Mouse (Mus musculus) stomach, embryonic 15.5 days (tissue): ENCODE data around the gene Defb22. TPM values are rescaled to one million over a fixed set of nuclear protein-coding genes. Genes with fewer than 3 reads are reported as not detected.

Experiments used
- ATAC-seq: fragments of 200-750 bp; cut with Nextera tagmentation; 2 replicates; pipeline ENCODE4 v1.8.0; 2017; ENCODE audit warnings: low read depth, moderate number of reproducible peaks, moderate TSS enrichment; ENCODE audit not compliant: insufficient read depth, low FRiP score
- H3K27ac ChIP-seq: fragments of 300-500 bp; sonication (generic); 2 replicates; pipeline ENCODE4 v1.5.1; 2015; ENCODE audit warnings: mild to moderate bottlenecking, inconsistent platforms
- H3K27me3 ChIP-seq: fragments of 300-500 bp; sonication (generic); replicated peaks from 2 replicates; pipeline ENCODE4 v1.6.1; 2015; ENCODE audit warnings: inconsistent platforms
- H3K36me3 ChIP-seq: fragments of 300-500 bp; sonication (generic); 2 replicates; pipeline ENCODE4 v1.6.1; 2015; ENCODE audit warnings: inconsistent platforms
- H3K4me1 ChIP-seq: fragments of 300-500 bp; sonication (generic); 2 replicates; pipeline ENCODE4 v1.6.1; 2015; ENCODE audit warnings: inconsistent platforms
- H3K4me2 ChIP-seq: fragments of 300-500 bp; sonication (generic); 2 replicates; pipeline ENCODE4 v1.6.1; 2015; ENCODE audit warnings: mild to moderate bottlenecking, inconsistent platforms
- H3K4me3 ChIP-seq: fragments of 300-500 bp; sonication (generic); replicated peaks from 2 replicates; pipeline ENCODE4 v1.5.1; 2015; ENCODE audit warnings: inconsistent platforms
- H3K9ac ChIP-seq: fragments of 300-500 bp; sonication (generic); 2 replicates; pipeline ENCODE4 v1.6.1; 2015; ENCODE audit warnings: inconsistent platforms
- H3K9me3 ChIP-seq: fragments of 300-500 bp; sonication (generic); 2 replicates; pipeline ENCODE4 v1.6.1; 2016; ENCODE audit warnings: inconsistent platforms
- WGBS: fragments of 180-500 bp; shearing (Covaris S2); methylation state at CpG from one replicate; pipeline ENCODE4 v1.1.7; 2015; 5-methylcytosine and 5-hydroxymethylcytosine counted together
- polyA plus RNA-seq: library from polyadenylated mRNA; unstranded; fragments of >200 nt; fragmentation: Nextera tagmentation; extraction: Ambion mirVana; gene quantifications from 2 replicates; pipeline ENCODE4 v1.2.1, GENCODE M21; 2015

Defb22 gene
- polyA plus RNA-seq, 1 experiment from 2014 or later = not detected

GRCm38 (mm10) chr2:152436983-152437860 lies 52.7 kb downstream of the Defb22 start:
- H3K4me2 ChIP-seq = peak overlapping the region; percentile 62
- ATAC-seq = peak; percentile 64
- 3% methylated on average over 23 of the region's 23 CpGs for WGBS
- H3K27ac ChIP-seq = no peak overlapping the region
- H3K27me3 ChIP-seq = no peaks in the 10 kb centered on the region
- H3K4me1 ChIP-seq = peaks cover 7% of the 10 kb centered on the region; the same call in 1 of the 2 replicates
- H3K36me3 ChIP-seq = no peaks in the 10 kb centered on the region
- no peak overlapping the region for H3K9ac ChIP-seq
- H3K9me3 ChIP-seq = no peaks in the 10 kb centered on the region
- H3K4me3 ChIP-seq = peak overlapping the region; percentile 26

GRCm38 (mm10) chr2:152436405-152436901 lies 53.5 kb downstream of the Defb22 start:
- WGBS = 68% methylated on average over 7 of the region's 7 CpGs
- ATAC-seq = no peak
- H3K9me3 ChIP-seq = no peaks in the 10 kb centered on the region
- no peak overlapping the region for H3K4me2 ChIP-seq
- H3K4me3 ChIP-seq = no peak overlapping the region
- H3K9ac ChIP-seq = no peak overlapping the region
- no peaks in the 10 kb centered on the region for H3K36me3 ChIP-seq
- H3K27ac ChIP-seq = no peak overlapping the region
- H3K27me3 ChIP-seq = no peaks in the 10 kb centered on the region
- H3K4me1 ChIP-seq = peaks cover 7% of the 10 kb centered on the region; the same call in 1 of the 2 replicates

Other genes starting within 250 kb of the Defb22 start
- 37.8 and 39.8 TPM in 2 replicates for gene Tbc1d20, start 196.3 kb downstream of the Defb22 start, polyA plus RNA-seq
- gene Rbck1, start 157.5 kb downstream of the Defb22 start, polyA plus RNA-seq = 81.9 and 86.5 TPM in 2 replicates
- 2.1 and 2.2 TPM in 2 replicates for gene Trib3, start 146.1 kb downstream of the Defb22 start, polyA plus RNA-seq
- gene Nrsn2, start 113.5 kb downstream of the Defb22 start, polyA plus RNA-seq = 2.0 and 2.3 TPM in 2 replicates
- 7.2 and 8.0 TPM in 2 replicates for gene Sox12, start 92.1 kb downstream of the Defb22 start, polyA plus RNA-seq
- 40.0 and 40.1 TPM in 2 replicates for gene Zcchc3, start 75.1 kb downstream of the Defb22 start, polyA plus RNA-seq
- gene 6820408C15Rik, start 74.6 kb downstream of the Defb22 start, polyA plus RNA-seq = 0.52 and 0.85 TPM in 2 replicates
- not detected in 2 replicates for gene Defb23, start 25.5 kb downstream of the Defb22 start, polyA plus RNA-seq
- not detected in 2 replicates for gene Defb20, start 13.1 kb downstream of the Defb22 start, polyA plus RNA-seq
- gene Defb26, start 21.6 kb upstream of the Defb22 start, polyA plus RNA-seq = not detected in 2 replicates
- gene Defb28, start 28.1 kb upstream of the Defb22 start, polyA plus RNA-seq = not detected in 2 replicates
- gene Defb29, start 50.0 kb upstream of the Defb22 start, polyA plus RNA-seq = not detected in 2 replicates
- not detected in 2 replicates for gene Gm17416, start 79.2 kb upstream of the Defb22 start, polyA plus RNA-seq
- not detected in 2 replicates for gene Defb21, start 82.6 kb upstream of the Defb22 start, polyA plus RNA-seq
- not detected in 2 replicates for gene Defb19, start 90.2 kb upstream of the Defb22 start, polyA plus RNA-seq
- gene Defb45, start 109.3 kb upstream of the Defb22 start, polyA plus RNA-seq = not detected in 2 replicates
- not detected in 2 replicates for gene Defb36, start 114.2 kb upstream of the Defb22 start, polyA plus RNA-seq
- gene Defb25, start 132.9 kb upstream of the Defb22 start, polyA plus RNA-seq = 1.2 and 1.6 TPM in 2 replicates
- 19.1 and 22.7 TPM in 2 replicates for gene Rem1, start 136.8 kb upstream of the Defb22 start, polyA plus RNA-seq
- gene H13, start 179.3 kb upstream of the Defb22 start, polyA plus RNA-seq = 122 and 135 TPM in 2 replicates
- 23.1 and 26.7 TPM in 2 replicates for gene Mcts2, start 196.9 kb upstream of the Defb22 start, polyA plus RNA-seq
- gene Id1, start 246.1 kb upstream of the Defb22 start, polyA plus RNA-seq = 117 and 138 TPM in 2 replicates